Mouse (Mus musculus): ENCODE results near the gene Trpc6. TPM values are rescaled to one million over a fixed set of nuclear protein-coding genes. Genes with fewer than 3 reads are reported as not detected.

The Trpc6 gene
- polyA plus RNA-seq, 1 experiment from 2014 or later, result 2.9 TPM

DNA sequence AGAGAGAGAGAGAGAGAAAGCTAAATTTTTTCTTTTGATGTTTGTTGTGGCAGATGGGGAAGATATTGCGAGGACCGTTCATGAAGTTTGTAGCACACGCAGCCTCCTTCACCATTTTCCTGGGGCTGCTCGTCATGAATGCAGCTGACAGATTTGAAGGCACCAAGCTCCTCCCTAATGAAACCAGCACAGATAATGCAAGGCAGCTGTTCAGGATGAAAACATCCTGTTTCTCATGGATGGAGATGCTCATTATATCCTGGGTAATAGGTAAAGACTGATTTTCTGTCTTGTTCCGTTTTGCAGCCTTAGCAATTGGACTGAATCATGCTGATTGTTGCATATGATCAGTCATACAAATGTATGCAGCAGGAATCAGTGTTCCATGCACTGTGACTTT lies 99.5 kb downstream of the Trpc6 start:
- Histone ChIP-seq H3K27ac (ENCODE audit: low read length) (no peak overlapping the region), H3K9ac (ENCODE audit: low read length) (no peak overlapping the region), H3K4me2 (ENCODE audit: low read depth, low read length) (no peak overlapping the region), H3K4me1 (ENCODE audit: control insufficient read depth, insufficient read depth, low read length) (no peaks in the 10 kb centered on the region), H3K27me3 (ENCODE audit: control insufficient read depth, insufficient read depth, low read length) (no peaks in the 10 kb centered on the region), H3K9me3 (replicated peaks; ENCODE audit: control insufficient read depth, low read length) (no peaks in the 10 kb centered on the region), H3K36me3 (ENCODE audit: control insufficient read depth, insufficient read depth, low read length) (no peaks in the 10 kb centered on the region), H3K4me3 (replicated peaks; ENCODE audit: low read length) (no peak overlapping the region)
- ATAC-seq (ENCODE audit: insufficient read depth, low FRiP score), result no peak
- 77% methylated on average over 5 of the region's 5 CpGs for WGBS

DNA sequence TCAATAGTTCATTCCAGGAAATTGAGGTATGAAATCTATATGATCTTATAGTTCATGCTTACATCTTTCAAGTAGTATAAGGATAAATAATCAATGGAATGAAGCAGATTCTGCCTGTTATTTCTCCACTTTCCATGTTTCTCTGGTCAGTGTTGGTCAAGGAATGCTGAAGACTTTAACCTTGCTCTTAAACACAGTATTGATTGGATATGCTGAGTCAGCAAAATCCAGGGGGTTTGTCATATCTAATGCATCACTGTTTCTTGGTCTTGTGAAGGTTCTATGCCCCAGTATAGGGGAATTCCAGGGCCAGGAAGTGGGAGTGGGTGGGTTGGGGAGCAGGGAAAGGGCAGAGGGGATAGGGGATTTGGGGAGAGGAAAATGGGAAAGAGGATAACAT lies 111.4 kb downstream of the Trpc6 start:
- no peaks in the 10 kb centered on the region for H3K9me3 ChIP-seq (replicated peaks; ENCODE audit: control insufficient read depth, low read length)
- no peak overlapping the region for H3K4me3 ChIP-seq (replicated peaks; ENCODE audit: low read length)
- H3K27me3 ChIP-seq (ENCODE audit: control insufficient read depth, insufficient read depth, low read length), result no peaks in the 10 kb centered on the region
- no peak overlapping the region for H3K9ac ChIP-seq (ENCODE audit: low read length)
- H3K36me3 ChIP-seq (ENCODE audit: control insufficient read depth, insufficient read depth, low read length), result no peaks in the 10 kb centered on the region
- no peaks in the 10 kb centered on the region for H3K4me1 ChIP-seq (ENCODE audit: control insufficient read depth, insufficient read depth, low read length)
- H3K27ac ChIP-seq (ENCODE audit: low read length), result no peak overlapping the region
- H3K4me2 ChIP-seq (ENCODE audit: low read depth, low read length), result no peak overlapping the region
- no peak for ATAC-seq (ENCODE audit: insufficient read depth, low FRiP score)

DNA sequence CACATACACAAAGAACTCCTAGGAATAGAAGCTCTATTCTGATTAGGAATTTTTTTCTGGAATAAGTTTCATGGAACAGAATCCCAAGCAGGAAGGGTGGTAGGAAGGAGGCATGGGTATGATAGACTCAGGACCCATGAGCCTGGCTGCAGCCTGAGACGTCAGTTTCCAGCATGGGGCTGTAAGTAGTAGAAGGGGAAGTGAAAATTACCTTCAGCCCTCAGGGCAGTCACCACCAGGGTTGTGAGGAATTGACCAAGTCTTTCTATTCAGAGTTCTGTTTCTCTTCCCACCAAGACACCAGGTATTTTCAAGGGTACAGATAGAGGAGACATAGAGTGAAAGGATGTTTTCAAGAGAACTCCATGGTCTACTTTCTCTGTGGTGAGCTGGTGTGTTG lies 129.0 kb downstream of the Trpc6 start:
- 69% methylated on average over 1 of the region's 1 CpGs for WGBS

DNA sequence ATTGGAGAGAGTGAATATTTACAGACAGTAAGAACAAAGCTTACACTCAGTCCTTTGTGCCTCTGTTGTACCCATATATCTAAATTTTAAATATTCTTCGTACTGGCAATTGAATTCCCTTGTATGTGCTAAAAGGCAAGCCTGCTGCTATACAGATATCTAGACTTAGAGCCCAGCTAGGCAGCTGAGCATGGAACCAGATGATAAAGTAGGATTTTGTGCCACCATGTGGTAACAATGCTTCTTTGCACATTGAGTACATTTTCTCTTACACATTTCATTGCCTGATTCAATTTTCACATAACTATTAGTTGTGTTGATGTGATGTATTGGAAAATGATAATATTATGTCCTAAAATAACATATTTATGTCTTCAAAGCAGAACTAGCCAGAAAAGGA lies 132.7 kb downstream of the Trpc6 start:
- no peak overlapping the region for H3K27ac ChIP-seq (ENCODE audit: low read length)
- no peaks in the 10 kb centered on the region for H3K4me1 ChIP-seq (ENCODE audit: control insufficient read depth, insufficient read depth, low read length)
- no peak overlapping the region for H3K9ac ChIP-seq (ENCODE audit: low read length)
- H3K4me2 ChIP-seq (ENCODE audit: low read depth, low read length), result no peak overlapping the region
- no peak overlapping the region for H3K4me3 ChIP-seq (replicated peaks; ENCODE audit: low read length)
- H3K36me3 ChIP-seq (ENCODE audit: control insufficient read depth, insufficient read depth, low read length), result no peaks in the 10 kb centered on the region
- no peaks in the 10 kb centered on the region for H3K9me3 ChIP-seq (replicated peaks; ENCODE audit: control insufficient read depth, low read length)
- H3K27me3 ChIP-seq (ENCODE audit: control insufficient read depth, insufficient read depth, low read length), result no peaks in the 10 kb centered on the region
- WGBS, result 55% methylated on average over 1 of the region's 1 CpGs
- ATAC-seq (ENCODE audit: insufficient read depth, low FRiP score), result no peak

More for the DNA sequence above, 129.0 kb downstream of the Trpc6 start:
- no peak overlapping the region for H3K9ac ChIP-seq (ENCODE audit: low read length)
- no peaks in the 10 kb centered on the region for H3K4me1 ChIP-seq (ENCODE audit: control insufficient read depth, insufficient read depth, low read length)
- no peaks in the 10 kb centered on the region for H3K36me3 ChIP-seq (ENCODE audit: control insufficient read depth, insufficient read depth, low read length)
- no peak for ATAC-seq (ENCODE audit: insufficient read depth, low FRiP score)
- no peak overlapping the region for H3K4me3 ChIP-seq (replicated peaks; ENCODE audit: low read length)
- no peak overlapping the region for H3K27ac ChIP-seq (ENCODE audit: low read length)
- H3K27me3 ChIP-seq (ENCODE audit: control insufficient read depth, insufficient read depth, low read length), result no peaks in the 10 kb centered on the region
- H3K9me3 ChIP-seq (replicated peaks; ENCODE audit: control insufficient read depth, low read length), result no peaks in the 10 kb centered on the region
- H3K4me2 ChIP-seq (ENCODE audit: low read depth, low read length), result no peak overlapping the region

DNA sequence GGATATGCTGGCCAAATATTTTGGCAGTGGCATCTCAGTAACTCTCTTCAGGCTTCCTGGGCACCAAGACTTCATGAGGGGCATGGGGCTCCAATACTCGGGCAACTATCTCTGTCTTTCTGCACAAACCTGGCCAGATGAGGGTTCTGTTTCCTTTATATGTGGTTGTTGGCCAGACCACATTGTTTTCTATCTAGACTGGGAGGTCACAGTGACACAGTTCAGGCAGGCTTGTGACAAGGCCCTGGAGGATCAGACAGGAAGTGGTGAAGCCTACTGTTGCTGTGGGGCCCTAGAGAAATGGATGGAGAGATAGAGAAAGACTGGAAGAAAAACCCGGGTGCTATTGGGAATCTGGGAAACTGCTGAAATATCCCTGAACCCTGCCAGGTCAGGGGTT lies 149.2 kb downstream of the Trpc6 start:
- H3K27ac ChIP-seq (ENCODE audit: low read length), result no peak overlapping the region
- no peaks in the 10 kb centered on the region for H3K9me3 ChIP-seq (replicated peaks; ENCODE audit: control insufficient read depth, low read length)
- H3K4me3 ChIP-seq (replicated peaks; ENCODE audit: low read length), result no peak overlapping the region
- no peaks in the 10 kb centered on the region for H3K27me3 ChIP-seq (ENCODE audit: control insufficient read depth, insufficient read depth, low read length)
- WGBS, result 83% methylated on average over 2 of the region's 2 CpGs
- no peak for ATAC-seq (ENCODE audit: insufficient read depth, low FRiP score)
- no peak overlapping the region for H3K4me2 ChIP-seq (ENCODE audit: low read depth, low read length)
- H3K4me1 ChIP-seq (ENCODE audit: control insufficient read depth, insufficient read depth, low read length), result no peaks in the 10 kb centered on the region
- H3K9ac ChIP-seq (ENCODE audit: low read length), result no peak overlapping the region
- no peaks in the 10 kb centered on the region for H3K36me3 ChIP-seq (ENCODE audit: control insufficient read depth, insufficient read depth, low read length)

DNA sequence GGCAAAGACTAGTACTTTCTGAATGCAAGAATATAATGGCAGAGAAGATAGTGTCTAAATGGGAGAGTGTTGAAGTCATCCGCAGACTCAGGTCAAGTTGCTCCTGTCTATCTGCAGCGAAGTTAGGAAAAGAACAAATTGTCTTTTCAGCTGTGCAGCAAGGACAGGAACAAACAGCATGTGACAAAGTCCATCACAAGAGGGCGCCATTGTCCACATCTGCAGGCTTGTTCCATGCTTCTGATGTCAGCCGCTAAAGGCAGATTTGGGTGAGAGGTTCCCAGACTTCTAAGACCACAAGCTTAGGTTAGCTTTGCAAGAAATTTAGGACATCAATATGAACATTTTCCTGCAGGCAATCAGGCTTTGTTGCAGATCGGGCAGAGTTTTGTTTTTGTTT lies 156.7 kb downstream of the Trpc6 start:
- Histone ChIP-seq H3K9ac (ENCODE audit: low read length) (no peak overlapping the region), H3K27me3 (ENCODE audit: control insufficient read depth, insufficient read depth, low read length) (no peaks in the 10 kb centered on the region), H3K27ac (ENCODE audit: low read length) (no peak overlapping the region), H3K4me2 (ENCODE audit: low read depth, low read length) (no peak overlapping the region), H3K36me3 (ENCODE audit: control insufficient read depth, insufficient read depth, low read length) (no peaks in the 10 kb centered on the region), H3K9me3 (replicated peaks; ENCODE audit: control insufficient read depth, low read length) (no peaks in the 10 kb centered on the region), H3K4me1 (ENCODE audit: control insufficient read depth, insufficient read depth, low read length) (no peaks in the 10 kb centered on the region), H3K4me3 (replicated peaks; ENCODE audit: low read length) (no peak overlapping the region)
- ATAC-seq (ENCODE audit: insufficient read depth, low FRiP score), result no peak
- 26% methylated on average over 5 of the region's 5 CpGs for WGBS

DNA sequence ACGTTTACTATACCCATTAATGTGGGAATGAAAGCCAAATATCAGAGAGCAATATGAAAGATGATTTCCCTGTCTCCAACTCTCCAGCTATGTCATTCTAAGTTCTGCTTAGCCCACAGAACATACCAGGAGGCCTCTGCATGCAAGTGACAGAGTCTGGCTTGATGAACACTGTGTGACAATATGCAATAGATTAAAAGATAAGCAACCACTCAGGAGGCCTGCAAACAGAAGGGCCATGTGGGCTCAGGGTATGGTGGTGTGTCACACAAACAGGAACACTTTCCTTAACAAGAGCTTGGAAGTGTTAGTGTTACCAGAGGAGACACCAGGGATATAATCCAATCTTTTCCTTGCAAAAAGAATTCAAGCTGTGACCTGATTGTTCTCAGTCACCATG lies 159.6 kb downstream of the Trpc6 start:
- Histone ChIP-seq H3K27ac (ENCODE audit: low read length) (no peak overlapping the region), H3K4me2 (ENCODE audit: low read depth, low read length) (no peak overlapping the region), H3K36me3 (ENCODE audit: control insufficient read depth, insufficient read depth, low read length) (no peaks in the 10 kb centered on the region), H3K4me1 (ENCODE audit: control insufficient read depth, insufficient read depth, low read length) (no peaks in the 10 kb centered on the region), H3K27me3 (ENCODE audit: control insufficient read depth, insufficient read depth, low read length) (no peaks in the 10 kb centered on the region), H3K9me3 (replicated peaks; ENCODE audit: control insufficient read depth, low read length) (no peaks in the 10 kb centered on the region), H3K9ac (ENCODE audit: low read length) (no peak overlapping the region), H3K4me3 (replicated peaks; ENCODE audit: low read length) (no peak overlapping the region)
- no peak for ATAC-seq (ENCODE audit: insufficient read depth, low FRiP score)
- WGBS, result 73% methylated on average over 1 of the region's 1 CpGs

DNA sequence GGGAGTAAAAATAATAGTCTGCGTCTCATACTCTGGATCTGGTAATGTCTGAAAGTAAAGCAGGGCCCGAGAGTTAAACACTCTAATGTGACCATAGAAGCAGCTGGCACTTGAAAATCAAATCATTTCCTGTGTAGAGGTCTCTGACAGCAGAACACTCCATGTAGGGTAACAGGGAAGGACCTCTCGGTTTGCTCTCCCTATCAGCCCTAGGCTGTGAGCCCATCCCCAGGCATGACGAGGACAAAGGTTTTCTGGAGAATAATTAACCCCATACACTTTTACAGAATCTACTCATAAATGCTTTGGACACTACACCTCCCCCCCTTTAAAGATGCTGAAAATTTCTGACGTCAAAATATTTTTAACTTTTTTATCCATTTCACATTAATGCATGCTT lies 160.0 kb downstream of the Trpc6 start:
- H3K27ac ChIP-seq (ENCODE audit: low read length), result no peak overlapping the region
- H3K4me2 ChIP-seq (ENCODE audit: low read depth, low read length), result no peak overlapping the region
- no peaks in the 10 kb centered on the region for H3K9me3 ChIP-seq (replicated peaks; ENCODE audit: control insufficient read depth, low read length)
- H3K4me1 ChIP-seq (ENCODE audit: control insufficient read depth, insufficient read depth, low read length), result no peaks in the 10 kb centered on the region
- no peaks in the 10 kb centered on the region for H3K36me3 ChIP-seq (ENCODE audit: control insufficient read depth, insufficient read depth, low read length)
- no peak overlapping the region for H3K4me3 ChIP-seq (replicated peaks; ENCODE audit: low read length)
- ATAC-seq (ENCODE audit: insufficient read depth, low FRiP score), result no peak
- no peak overlapping the region for H3K9ac ChIP-seq (ENCODE audit: low read length)
- 42% methylated on average over 5 of the region's 5 CpGs for WGBS
- no peaks in the 10 kb centered on the region for H3K27me3 ChIP-seq (ENCODE audit: control insufficient read depth, insufficient read depth, low read length)

DNA sequence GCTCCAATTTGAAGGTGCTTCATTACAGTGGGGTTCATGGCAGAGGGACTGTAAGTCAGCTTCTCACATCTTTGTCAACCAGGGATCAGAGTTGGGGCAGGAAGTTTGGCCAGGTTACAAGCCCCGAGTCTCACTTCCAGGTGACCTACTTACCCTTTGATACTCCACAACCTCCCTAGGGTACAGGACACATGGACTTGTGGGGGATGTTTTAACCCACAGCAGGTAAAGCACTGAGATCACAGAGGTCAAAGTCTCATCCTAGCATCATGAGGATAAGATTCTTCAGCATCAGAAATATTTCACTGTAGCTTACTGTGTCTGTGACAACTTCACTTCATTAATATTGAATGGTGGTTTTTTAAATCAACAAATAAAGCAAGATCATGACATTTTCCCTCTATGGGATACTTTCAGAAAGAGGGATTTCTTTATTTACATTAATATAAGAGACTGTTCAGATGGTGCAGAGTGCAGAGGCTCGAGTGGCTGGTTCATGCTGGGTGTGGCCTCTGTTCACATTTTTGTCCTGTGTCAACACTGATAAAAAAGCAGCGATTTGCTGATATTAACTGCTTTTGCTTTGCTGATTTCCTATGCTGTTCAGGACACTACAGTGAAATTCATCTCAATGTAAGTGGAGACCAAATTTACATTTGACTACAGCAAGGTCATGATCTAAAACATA lies 166.3 kb downstream of the Trpc6 start:
- H3K36me3 ChIP-seq (ENCODE audit: control insufficient read depth, insufficient read depth, low read length), result no peaks in the 10 kb centered on the region
- ATAC-seq (ENCODE audit: insufficient read depth, low FRiP score), result peak; percentile 47; the same call in 1 of the 2 replicates
- H3K9me3 ChIP-seq (replicated peaks; ENCODE audit: control insufficient read depth, low read length), result no peaks in the 10 kb centered on the region
- 39% methylated on average over 3 of the region's 3 CpGs for WGBS
- no peak overlapping the region for H3K4me3 ChIP-seq (replicated peaks; ENCODE audit: low read length)
- H3K4me2 ChIP-seq (ENCODE audit: low read depth, low read length), result no peak overlapping the region
- no peaks in the 10 kb centered on the region for H3K4me1 ChIP-seq (ENCODE audit: control insufficient read depth, insufficient read depth, low read length)
- H3K27me3 ChIP-seq (ENCODE audit: control insufficient read depth, insufficient read depth, low read length), result no peaks in the 10 kb centered on the region
- H3K27ac ChIP-seq (ENCODE audit: low read length), result no peak overlapping the region
- H3K9ac ChIP-seq (ENCODE audit: low read length), result no peak overlapping the region
